ENCODE assay signal across 29 mouse cellular contexts in genomic region chr13:102936233-102936632, GRCm38 (mm10).
A peak's percentile ranks its signal among the peaks of the same experiment; 100 is the strongest.
DNase-seq lines count a peak whose midpoint lies in the region; ATAC-seq and TF ChIP-seq lines count a peak whose summit lies in the region.
"Had no signal": no experiment of that assay in that cellular context is flagged by ENCODE, and none has a peak within 500 bp of the region (broad histone marks: within the 10 kb centered on the region; RNA-seq: fewer than 3 reads in every experiment).

No protein-coding gene starts in this region.

- H3K4me3 ChIP-seq in heart, adult 2 months, result no peak overlapping the region
- H3K4me3 ChIP-seq in heart, embryonic 15.5 days, result no peak overlapping the region
- no peak overlapping the region for H3K4me3 ChIP-seq in limb, embryonic 13.5 days
- no peak overlapping the region for H3K4me3 ChIP-seq in limb, embryonic 10.5 days
- no peak overlapping the region for H3K4me3 ChIP-seq in myocyte
- H3K4me3 ChIP-seq: embryonic facial prominence, embryonic 10.5 days; embryonic facial prominence, embryonic 13.5 days; erythroblast, embryonic 14.5 days; forebrain, embryonic 12.5 days; forebrain, embryonic 15.5 days; heart, embryonic 12.5 days had no signal

- H3K4me1 ChIP-seq in heart, adult 2 months (ENCODE audit: control insufficient read depth, insufficient read depth, low read length), result peaks cover 14% of the 10 kb centered on the region
- H3K4me1 ChIP-seq in heart, embryonic 15.5 days (replicated peaks), result peaks cover 19% of the 10 kb centered on the region; the same call in 1 of the 2 replicates
- H3K4me1 ChIP-seq in limb, embryonic 13.5 days, result no peaks in the 10 kb centered on the region
- H3K4me1 ChIP-seq in limb, embryonic 10.5 days, result no peaks in the 10 kb centered on the region
- H3K4me1 ChIP-seq: embryonic facial prominence, embryonic 10.5 days; embryonic facial prominence, embryonic 13.5 days; forebrain, embryonic 12.5 days had no signal

- TF ChIP-seq CTCF in heart, adult 2 months (IDR thresholded peaks at IDR 0.05), result no peak

- H3K4me2 ChIP-seq in heart, embryonic 15.5 days, result no peak overlapping the region
- H3K4me2 ChIP-seq in limb, embryonic 13.5 days (replicated peaks), result no peak overlapping the region
- H3K4me2 ChIP-seq in myocyte (ENCODE audit: low read depth), result peak overlapping the region; percentile 27
- H3K4me2 ChIP-seq: embryonic facial prominence, embryonic 13.5 days; forebrain, embryonic 12.5 days; forebrain, embryonic 15.5 days; heart, embryonic 12.5 days; hindbrain, embryonic 14.5 days had no signal

- ATAC-seq in heart, embryonic 15.5 days (replicated peaks; ENCODE audit: insufficient number of reproducible peaks, insufficient read depth, low FRiP score, low read depth), result no peak
- peak; percentile 59; the same call in 1 of the 2 replicates for ATAC-seq in limb, embryonic 13.5 days (ENCODE audit: low FRiP score, low read depth)
- ATAC-seq: CD4-positive, CD25-positive, alpha-beta regulatory T cell, adult 4 months; forebrain, embryonic 15.5 days; hindbrain, postnatal 0 days; inflammation-experienced regulatory T-cells, adult 6 months; intestine, postnatal 0 days had no signal

- intact Hi-C loops in heart, adult 2 months (cut with DNase I), result no loop called here

- TF ChIP-seq POLR2A in heart, adult 2 months (IDR thresholded peaks at IDR 0.05; ENCODE audit: insufficient read depth, low read depth, low read length), result no peak
- TF ChIP-seq POLR2A in myocyte (IDR thresholded peaks at IDR 0.05; ENCODE audit: insufficient read length, low read depth), result no peak

- H3ac ChIP-seq in myocyte (ENCODE audit: control insufficient read depth, insufficient read length), result no peak overlapping the region

- peaks cover 20% of the 10 kb centered on the region for H3K36me3 ChIP-seq in heart, adult 2 months (ENCODE audit: control insufficient read depth, insufficient read depth, low read length)
- no peaks in the 10 kb centered on the region for H3K36me3 ChIP-seq in heart, embryonic 15.5 days
- H3K36me3 ChIP-seq in limb, embryonic 13.5 days, result no peaks in the 10 kb centered on the region
- no peaks in the 10 kb centered on the region for H3K36me3 ChIP-seq in limb, embryonic 10.5 days
- H3K36me3 ChIP-seq in myocyte (ENCODE audit: control insufficient read depth, insufficient read depth), result no peaks in the 10 kb centered on the region
- H3K36me3 ChIP-seq: embryonic facial prominence, embryonic 10.5 days; embryonic facial prominence, embryonic 13.5 days; forebrain, embryonic 12.5 days; forebrain, embryonic 15.5 days; heart, embryonic 12.5 days had no signal

- H3K27ac ChIP-seq in heart, adult 2 months, result peak overlapping the region; percentile 18; the same call in 1 of the 2 replicates
- H3K27ac ChIP-seq in heart, embryonic 15.5 days, result peak overlapping the region; percentile 41
- H3K27ac ChIP-seq in limb, embryonic 13.5 days, result no peak overlapping the region
- H3K27ac ChIP-seq in limb, embryonic 10.5 days, result no peak overlapping the region
- H3K27ac ChIP-seq: embryonic facial prominence, embryonic 10.5 days; embryonic facial prominence, embryonic 13.5 days; forebrain, embryonic 12.5 days; forebrain, embryonic 15.5 days; hindbrain, embryonic 14.5 days; hindbrain, postnatal 0 days had no signal

- 86% methylated on average over 2 of the region's 2 CpGs for WGBS in heart, adult 2 months
- 96% methylated on average over 2 of the region's 2 CpGs for WGBS in heart, embryonic 15.5 days
- WGBS in limb, embryonic 13.5 days, result 89% methylated on average over 2 of the region's 2 CpGs
- WGBS in limb, embryonic 10.5 days, result 100% methylated on average over 2 of the region's 2 CpGs

- no peak for DNase-seq in heart, adult 2 months
- no peak for DNase-seq in heart, postnatal 4 days
- no peak for DNase-seq in heart, adult 18-20 months
- no peak for DNase-seq in limb, embryonic 10.5 days (ENCODE audit: low spot score)
- no peak for DNase-seq in urinary bladder, adult 18-20 months (ENCODE audit: low spot score in 2 of 2)
- DNase-seq: adrenal gland, adult 2 months; adrenal gland, postnatal 14 days; cerebellum, adult 11-12 months; cerebellum, adult 8-10 months; cerebellum, postnatal 10 days; cerebellum, postnatal 36 days; embryo, embryonic 11 days; gastrocnemius, postnatal 14 days; heart, postnatal 36 days; kidney, adult 2 months had no signal

- no peaks in the 10 kb centered on the region for H3K27me3 ChIP-seq in heart, adult 2 months (ENCODE audit: control insufficient read depth, insufficient read depth, low read length)
- no peaks in the 10 kb centered on the region for H3K27me3 ChIP-seq in heart, embryonic 15.5 days
- no peaks in the 10 kb centered on the region for H3K27me3 ChIP-seq in limb, embryonic 13.5 days
- H3K27me3 ChIP-seq in limb, embryonic 10.5 days (ENCODE audit: low read depth, poor library complexity, severe bottlenecking), result no peaks in the 10 kb centered on the region
- H3K27me3 ChIP-seq in myocyte (ENCODE audit: control insufficient read depth, insufficient read depth, insufficient read length), result no peaks in the 10 kb centered on the region
- H3K27me3 ChIP-seq: embryonic facial prominence, embryonic 13.5 days; forebrain, embryonic 12.5 days; forebrain, embryonic 15.5 days; heart, embryonic 12.5 days had no signal

- peaks cover 2% of the 10 kb centered on the region for H3K79me2 ChIP-seq in heart, adult 2 months (replicated peaks; ENCODE audit: control insufficient read depth, insufficient read depth, low read length)
- H3K79me2 ChIP-seq in myocyte (ENCODE audit: control insufficient read depth, insufficient read depth), result peaks cover 13% of the 10 kb centered on the region

- H3K9me3 ChIP-seq in heart, embryonic 15.5 days (replicated peaks), result no peaks in the 10 kb centered on the region
- no peaks in the 10 kb centered on the region for H3K9me3 ChIP-seq in limb, embryonic 13.5 days
- no peaks in the 10 kb centered on the region for H3K9me3 ChIP-seq in limb, embryonic 10.5 days (replicated peaks)
- H3K9me3 ChIP-seq: embryonic facial prominence, embryonic 10.5 days; embryonic facial prominence, embryonic 13.5 days; forebrain, embryonic 12.5 days; forebrain, embryonic 15.5 days; heart, embryonic 12.5 days had no signal

- H3K9ac ChIP-seq in heart, adult 2 months (ENCODE audit: low read depth, low read length), result no peak overlapping the region
- no peak overlapping the region for H3K9ac ChIP-seq in heart, embryonic 15.5 days
- H3K9ac ChIP-seq in limb, embryonic 13.5 days, result no peak overlapping the region
- H3K9ac ChIP-seq: embryonic facial prominence, embryonic 13.5 days; forebrain, embryonic 12.5 days; forebrain, embryonic 15.5 days; heart, embryonic 12.5 days; hindbrain, embryonic 14.5 days had no signal

- TF ChIP-seq EP300 in heart, adult 2 months (IDR thresholded peaks at IDR 0.05; ENCODE audit: insufficient read depth, low read depth, low read length), result no peak

TF ChIP-seq in myocyte, 11 proteins besides CTCF, POLR2A, EP300 and RAD21:
- TF ChIP-seq MYOD1 (IDR thresholded peaks at IDR 0.05; ENCODE audit: control insufficient read depth in 1 of 3, insufficient read length in 2 of 3, low read depth in 2 of 3), result no peak
- TF ChIP-seq TCF12 (IDR thresholded peaks at IDR 0.05; ENCODE audit: insufficient read depth, poor library complexity, severe bottlenecking), result no peak
- no peak for TF ChIP-seq SRF (IDR thresholded peaks at IDR 0.05; ENCODE audit: control insufficient read depth, insufficient read length, low read depth)
- TF ChIP-seq TCF3 (IDR thresholded peaks at IDR 0.05; ENCODE audit: insufficient read length, low read depth), result no peak
- no peak for TF ChIP-seq REST (IDR thresholded peaks at IDR 0.05; ENCODE audit: insufficient read depth, insufficient read length)
- no peak for TF ChIP-seq USF1 (IDR thresholded peaks at IDR 0.05; ENCODE audit: low read depth)
- no peak for TF ChIP-seq POLR2AphosphoS2 (IDR thresholded peaks at IDR 0.05; ENCODE audit: insufficient read length, low read depth)
- TF ChIP-seq E2F4 (IDR thresholded peaks at IDR 0.05; ENCODE audit: insufficient read depth), result no peak
- TF ChIP-seq CEBPB (IDR thresholded peaks at IDR 0.05; ENCODE audit: insufficient read depth, poor library complexity, severe bottlenecking), result no peak
- TF ChIP-seq MYOG (IDR thresholded peaks at IDR 0.05; ENCODE audit: control insufficient read depth in 1 of 3, insufficient read depth in 1 of 3, insufficient read length in 2 of 3, low read depth in 2 of 3), result no peak
- no peak for TF ChIP-seq MAX (IDR thresholded peaks at IDR 0.05; ENCODE audit: low read depth)

Comparison
In these comparisons a context has a peak if more than half of its experiments do, and no peak if none do; other contexts are left out.
1. H3K27ac ChIP-seq: peak in heart, adult 2 months (single experiment) and heart, embryonic 15.5 days (single experiment); none in limb, embryonic 13.5 days (single experiment) and limb, embryonic 10.5 days (single experiment).